Mouse (Mus musculus) megakaryocyte progenitor cell, adult 5-6 weeks (primary cell): ENCODE measurements around the gene Flna. TPM values are rescaled to one million over a fixed set of nuclear protein-coding genes. Genes with fewer than 3 reads are reported as not detected.
A peak's percentile ranks its signal among the peaks of the same experiment; 100 is the strongest.

Experiments
- ATAC-seq: replicated peaks from 2 replicates; pipeline ENCODE4 v1.8.0; 2016; ENCODE audit warnings: mild to moderate bottlenecking, moderate TSS enrichment, inconsistent platforms; ENCODE audit not compliant: poor library complexity
- total RNA-seq, 2 experiments: library from RNA; stranded (forward) in 1 of 2; stranded (reverse) in 1 of 2; fragments of 157-497, 149-512 nt in 1 of 2; fragments of 200-1000 nt in 1 of 2; gene quantifications; 2 replicates each; pipeline versions ENCODE4 v1.2.3 to v1.2.4; 2015 to 2017

The Flna gene
- total RNA-seq (2015) (158 and 196 TPM in 2 replicates), total RNA-seq (2017) (495 and 504 TPM in 2 replicates)

- ATAC-seq, result no peak
Measured at GRCm38 (mm10) chrX:74249615-74250014, at the start of gene Flna. Gene Flna, minus strand, starts transcription at chrX:74249820.

- no peak for ATAC-seq
Measured at GRCm38 (mm10) chrX:74298348-74298747, 48.7 kb upstream of the Flna start.

- ATAC-seq, result peak; percentile 98
Measured at GRCm38 (mm10) chrX:74296538-74297448, 47.2 kb upstream of the Flna start, which contains the start of gene Atp6ap1. Gene Atp6ap1, plus strand, starts transcription at chrX:74297097.

- no peak for ATAC-seq
Measured at GRCm38 (mm10) chrX:74293431-74293830, 43.8 kb upstream of the Flna start.

GRCm38 (mm10) chrX:74283092-74283437 lies 33.4 kb upstream of the Flna start:
- no peak for ATAC-seq

GRCm38 (mm10) chrX:74282395-74283091 lies 32.9 kb upstream of the Flna start:
- peak; percentile 82 for ATAC-seq

GRCm38 (mm10) chrX:74281732-74282394 lies 32.2 kb upstream of the Flna start, which contains the start of the genes Taz and Dnase1l1:
Gene Taz, plus strand, starts transcription at chrX:74281912.
Gene Dnase1l1, minus strand, starts transcription at chrX:74282337.
- peak; percentile 83 for ATAC-seq

- ATAC-seq, result no peak
Measured at GRCm38 (mm10) chrX:74281041-74281731, 31.6 kb upstream of the Flna start.

- peak; percentile 16 for ATAC-seq
Measured at GRCm38 (mm10) chrX:74277916-74278315, 28.3 kb upstream of the Flna start.

GRCm38 (mm10) chrX:74273422-74274322 lies 24.1 kb upstream of the Flna start:
- 0 out of 2 replicates have a peak, but pooled peaks have one; percentile 4 for ATAC-seq

- peak; percentile 7 for ATAC-seq
Measured at GRCm38 (mm10) chrX:74270902-74271551, 21.4 kb upstream of the Flna start.

- peak; percentile 82 for ATAC-seq
Measured at GRCm38 (mm10) chrX:74270062-74270901, 20.7 kb upstream of the Flna start, which contains the start of gene Rpl10. Gene Rpl10, plus strand, starts transcription at chrX:74270812.

GRCm38 (mm10) chrX:74269736-74270061 lies 20.1 kb upstream of the Flna start:
- peak; percentile 4; the same call in 1 of the 2 replicates for ATAC-seq

- no peak for ATAC-seq
Measured at GRCm38 (mm10) chrX:74257746-74258145, 8.1 kb upstream of the Flna start.

- ATAC-seq, result peak; percentile 21
Measured at GRCm38 (mm10) chrX:74254888-74255565, 5.4 kb upstream of the Flna start.

GRCm38 (mm10) chrX:74254153-74254887 lies 4.7 kb upstream of the Flna start, which contains the start of gene Emd:
Gene Emd, plus strand, starts transcription at chrX:74254687.
- peak; percentile 96 for ATAC-seq

- ATAC-seq, result no peak
Measured at GRCm38 (mm10) chrX:74248651-74249050, 969 bp downstream of the Flna start.
